ENCODE assay signal across 1 mouse cellular context in genomic region chr4:120506955-120507354, GRCm38 (mm10).
TF ChIP-seq lines count a peak whose summit lies in the region.

No protein-coding gene starts in this region.

TF ChIP-seq in MEL, 35 proteins besides CTCF, POLR2A, EP300 and RAD21 (continued from another document):
- TF ChIP-seq MAFK (IDR thresholded peaks at IDR 0.05; ENCODE audit: borderline replicate concordance, low read depth, low read length): no peak
- TF ChIP-seq GATA1 (IDR thresholded peaks at IDR 0.05; ENCODE audit: low read depth, low read length): no peak
- no peak for TF ChIP-seq KAT2A (conservative IDR thresholded peaks at IDR 0.05; ENCODE audit: low read depth, low read length)
- peak; percentile 64; the same call in 1 of the 2 replicates for TF ChIP-seq ELF1 (IDR thresholded peaks at IDR 0.05; ENCODE audit: low read depth, low read length)
- TF ChIP-seq ZMIZ1 (IDR thresholded peaks at IDR 0.05; ENCODE audit: low read depth, low read length): no peak
- TF ChIP-seq SMC3 (IDR thresholded peaks at IDR 0.05; ENCODE audit: low read depth, low read length): peak; percentile 29; the same call in 1 of the 2 replicates
- TF ChIP-seq JUND (IDR thresholded peaks at IDR 0.05; ENCODE audit: low read depth, low read length): no peak
